In genomic region chr5:139871526-139871925, GRCm38 (mm10) we compare ENCODE assay signal across 38 mouse cellular contexts. TPM values are rescaled to one million over a fixed set of nuclear protein-coding genes. Genes with fewer than 3 reads are reported as not detected.
"Had no signal": no experiment of that assay in that cellular context is flagged by ENCODE, and none has a peak within 500 bp of the region (broad histone marks: within the 10 kb centered on the region; RNA-seq: fewer than 3 reads in every experiment).

No protein-coding gene starts in this region.

- H3K27ac ChIP-seq: gastrocnemius, adult 2 months; heart, embryonic 10.5 days; hindbrain, embryonic 10.5 days; hindbrain, embryonic 12.5 days; hindbrain, embryonic 14.5 days; intestine, embryonic 15.5 days; kidney, embryonic 15.5 days; kidney, postnatal 0 days; limb, embryonic 13.5 days had no signal

- H3K9ac ChIP-seq: heart, embryonic 12.5 days; hindbrain, embryonic 12.5 days; hindbrain, embryonic 14.5 days; intestine, embryonic 15.5 days; kidney, embryonic 15.5 days; limb, embryonic 13.5 days had no signal

- H3K9me3 ChIP-seq: heart, embryonic 10.5 days; heart, embryonic 12.5 days; hindbrain, embryonic 10.5 days; hindbrain, embryonic 12.5 days; intestine, embryonic 15.5 days; kidney, embryonic 15.5 days; limb, embryonic 13.5 days had no signal

- ATAC-seq: forebrain, embryonic 16.5 days; hindbrain, embryonic 16.5 days; inflammation-experienced regulatory T-cells, adult 6 months; intestine, embryonic 15.5 days; intestine, postnatal 0 days had no signal

- H3K36me3 ChIP-seq: heart, embryonic 10.5 days; heart, embryonic 12.5 days; hindbrain, embryonic 10.5 days; hindbrain, embryonic 12.5 days; intestine, embryonic 15.5 days; kidney, embryonic 15.5 days; limb, embryonic 13.5 days had no signal

- H3K27me3 ChIP-seq: hindbrain, embryonic 12.5 days; intestine, embryonic 15.5 days; kidney, embryonic 15.5 days; limb, embryonic 13.5 days had no signal

- H3K4me2 ChIP-seq: heart, embryonic 12.5 days; hindbrain, embryonic 12.5 days; hindbrain, embryonic 14.5 days; intestine, embryonic 15.5 days; kidney, embryonic 15.5 days; limb, embryonic 13.5 days had no signal

- H3K4me3 ChIP-seq: gastrocnemius, adult 2 months; heart, embryonic 10.5 days; heart, embryonic 12.5 days; hindbrain, embryonic 10.5 days; hindbrain, embryonic 12.5 days; intestine, embryonic 15.5 days; kidney, embryonic 15.5 days; limb, embryonic 13.5 days had no signal

- DNase-seq: gastrocnemius, adult 2 months; gastrocnemius, postnatal 10 days; gastrocnemius, postnatal 25 days; heart, adult 18-20 months; heart, postnatal 10 days; heart, postnatal 4 days; layer of hippocampus, adult 9-11 months; layer of hippocampus, postnatal 36 days; left cerebral cortex, postnatal 4 days had no signal

- H3K4me1 ChIP-seq: heart, embryonic 12.5 days; hindbrain, embryonic 12.5 days; intestine, embryonic 15.5 days; kidney, embryonic 15.5 days; limb, embryonic 13.5 days had no signal

RNA-seq across cellular contexts. Expression of gene Elfn1, which starts 36.2 kb away (rescaled TPM):
- total RNA-seq: gastrocnemius, adult 2 months; gastrocnemius, postnatal 25 days; granulocyte monocyte progenitor cell, adult 5-6 weeks had no signal
- polyA plus RNA-seq: heart, embryonic 14.5 days; inflammation-experienced regulatory T-cells, adult 6 months had no signal

RNA-seq across cellular contexts. Expression of gene Gm26938, which starts 45.3 kb away (rescaled TPM):
- total RNA-seq: gastrocnemius, adult 2 months; gastrocnemius, postnatal 10 days; gastrocnemius, postnatal 25 days; gastrocnemius, postnatal 4 days; granulocyte monocyte progenitor cell, adult 5-6 weeks; heart, adult 18-20 months; heart, adult 8-10 months; heart, postnatal 10 days; heart, postnatal 25 days; heart, postnatal 4 days; layer of hippocampus, adult 18-20 months; layer of hippocampus, adult 8-10 months; layer of hippocampus, postnatal 14 days; layer of hippocampus, postnatal 36 days; left cerebral cortex, adult 18-20 months; left cerebral cortex, adult 8-10 months; left cerebral cortex, postnatal 10 days; left cerebral cortex, postnatal 25 days; left cerebral cortex, postnatal 4 days had no signal
- polyA plus RNA-seq: forebrain, embryonic 16.5 days; frontal cortex, adult 2 months; heart, embryonic 10.5 days; heart, embryonic 12.5 days; heart, embryonic 14.5 days; heart, embryonic 16.5 days; hindbrain, embryonic 10.5 days; hindbrain, embryonic 12.5 days; hindbrain, embryonic 16.5 days; inflammation-experienced regulatory T-cells, adult 6 months; intestine, postnatal 0 days; kidney, embryonic 15.5 days; kidney, postnatal 0 days; large intestine, adult 2 months; limb, embryonic 11.5 days; limb, embryonic 13.5 days had no signal

RNA-seq across cellular contexts. Expression of gene Tmem184a, which starts 51.8 kb away (rescaled TPM):
- total RNA-seq: granulocyte monocyte progenitor cell, adult 5-6 weeks had no signal
- polyA plus RNA-seq: hindbrain, embryonic 14.5 days had no signal
